Mouse (Mus musculus) ES-E14 (cell line): ENCODE data around the gene Dact1.

Experiments
- CHD2 ChIP-seq: IDR thresholded peaks from 2 replicates; pipeline ENCODE4 v1.6.1; 2014; ENCODE audit warnings: mild to moderate bottlenecking, low read depth, low read length, inconsistent platforms
- HCFC1 ChIP-seq: IDR thresholded peaks from 2 replicates; pipeline ENCODE4 v1.6.1; 2012; ENCODE audit warnings: low read length, inconsistent platforms, borderline replicate concordance; ENCODE audit not compliant: insufficient read depth
- MAFK ChIP-seq: IDR thresholded peaks from 2 replicates; pipeline ENCODE4 v1.6.1; 2014; ENCODE audit warnings: mild to moderate bottlenecking, low read depth, low read length, inconsistent platforms; ENCODE audit not compliant: insufficient read depth
- ZC3H11A ChIP-seq: IDR thresholded peaks from 2 replicates; pipeline ENCODE4 v1.6.1; 2012; ENCODE audit warnings: low read depth, mild to moderate bottlenecking, inconsistent platforms, low read length, borderline replicate concordance
- ZNF384 ChIP-seq: IDR thresholded peaks from 2 replicates; pipeline ENCODE4 v1.6.1; 2012; ENCODE audit warnings: low read depth, low read length, inconsistent platforms

DNA sequence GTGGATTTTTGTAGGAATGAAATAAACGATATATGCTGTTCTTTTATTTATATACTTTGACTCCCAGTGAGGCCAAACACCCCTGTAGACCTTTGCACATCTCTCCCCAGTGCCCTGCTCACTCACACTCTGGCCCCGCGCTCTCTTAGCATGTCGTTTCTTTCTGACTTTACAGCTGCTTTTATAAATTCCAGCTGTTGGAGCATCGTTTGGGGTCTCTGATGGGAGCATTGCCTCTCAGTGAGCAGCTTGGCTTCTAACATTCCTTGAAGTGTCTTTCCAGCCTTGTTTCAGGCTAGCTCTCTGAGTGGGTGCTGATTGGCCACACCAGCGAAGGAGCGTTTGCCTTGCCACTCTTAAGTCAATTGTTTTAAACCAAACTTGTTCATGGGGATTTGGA, 35.8 kb downstream of the Dact1 start:
- TF ChIP-seq MAFK (no peak), ZNF384 (no peak), ZC3H11A (no peak), HCFC1 (no peak), CHD2 (no peak)
